Mouse (Mus musculus) ES-CJ7 (cell line): ENCODE measurements around the gene Keap1.

Experiments
- DNase-seq: peaks from one replicate; pipeline ENCODE4 v3.0.0; 2011; ENCODE audit warnings: low read depth, low spot score

The Keap1 gene

DNA sequence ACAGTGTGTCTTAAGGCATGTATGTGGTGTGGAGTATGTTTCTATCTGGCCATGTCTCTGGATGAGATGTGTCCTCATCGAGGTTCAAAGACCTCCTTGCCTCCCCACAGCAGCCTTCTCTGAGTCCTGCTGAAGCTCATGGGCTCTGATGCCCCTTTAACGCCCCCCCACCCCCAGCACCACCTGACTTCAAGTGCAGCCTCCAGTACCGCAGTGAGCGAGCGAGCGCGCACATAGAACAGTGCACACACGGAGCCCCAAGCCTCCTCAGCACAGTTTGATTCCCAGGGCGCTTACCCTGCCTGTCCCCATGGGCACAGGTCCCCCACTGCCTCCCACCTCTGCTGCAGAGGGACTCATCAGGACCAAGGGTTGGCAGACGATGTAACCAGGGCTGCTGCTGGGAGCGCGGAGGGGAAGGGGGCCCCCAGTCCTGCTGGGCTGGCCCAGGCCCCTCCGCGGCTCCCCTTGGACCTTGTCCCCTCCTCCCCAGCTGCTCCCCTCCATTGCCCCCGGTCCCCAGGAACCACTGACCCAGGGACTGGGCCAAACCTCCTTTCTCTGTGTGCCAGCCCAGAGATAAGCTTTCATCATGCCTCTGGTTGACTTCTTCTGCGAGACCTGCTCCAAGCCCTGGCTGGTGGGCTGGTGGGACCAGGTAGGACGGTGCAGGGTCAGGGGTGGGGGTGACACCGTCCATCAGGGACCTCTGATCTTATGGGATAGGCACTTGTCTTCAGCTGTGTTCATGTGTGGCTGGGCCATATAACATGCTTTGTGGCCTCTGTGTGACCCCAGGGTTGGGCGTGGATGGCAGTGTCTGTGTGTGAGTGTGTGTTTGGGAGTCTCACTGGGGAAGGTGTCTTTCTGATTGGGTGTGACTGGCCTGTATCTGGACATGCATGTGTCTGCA is 42.4 kb downstream of the Keap1 start:
- DNase-seq = no peak

DNA sequence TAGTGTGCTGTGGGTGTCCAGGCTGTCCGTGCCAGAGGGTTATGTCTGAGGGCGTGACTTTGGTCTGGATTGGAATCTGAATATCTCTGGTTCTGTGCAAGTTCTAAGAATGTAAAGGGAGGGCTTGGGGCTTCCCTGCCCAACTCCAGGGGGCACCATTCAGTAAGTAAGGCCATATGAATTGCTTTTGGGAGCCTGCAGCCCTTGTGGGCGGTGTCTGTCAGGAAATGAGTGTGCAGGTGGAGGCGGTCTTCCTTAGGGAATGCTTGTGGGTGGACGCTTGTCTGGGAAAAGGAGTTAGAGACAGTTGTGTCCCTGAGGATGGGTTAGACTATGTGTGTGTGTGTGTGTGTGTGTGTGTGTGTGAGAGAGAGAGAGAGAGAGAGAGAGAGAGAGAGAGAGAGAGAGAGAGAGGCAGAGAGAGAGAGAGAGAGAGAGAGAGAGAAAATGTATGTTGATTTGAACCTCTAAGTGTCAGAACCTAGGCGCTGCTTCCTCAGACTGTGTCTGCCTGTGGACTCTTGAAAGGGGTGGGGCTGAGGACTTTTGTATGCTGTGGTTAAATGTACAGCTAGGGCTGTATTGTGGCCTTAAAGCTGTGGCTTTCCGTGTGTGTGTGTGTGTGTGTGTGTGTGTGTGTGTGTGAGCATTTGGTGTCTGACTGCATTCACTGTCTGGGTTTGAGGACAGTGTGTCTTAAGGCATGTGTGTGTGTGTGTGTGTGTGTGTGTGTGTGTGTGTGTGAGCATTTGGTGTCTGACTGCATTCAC is 43.2 kb downstream of the Keap1 start:
- peak; percentile 39 for DNase-seq

DNA sequence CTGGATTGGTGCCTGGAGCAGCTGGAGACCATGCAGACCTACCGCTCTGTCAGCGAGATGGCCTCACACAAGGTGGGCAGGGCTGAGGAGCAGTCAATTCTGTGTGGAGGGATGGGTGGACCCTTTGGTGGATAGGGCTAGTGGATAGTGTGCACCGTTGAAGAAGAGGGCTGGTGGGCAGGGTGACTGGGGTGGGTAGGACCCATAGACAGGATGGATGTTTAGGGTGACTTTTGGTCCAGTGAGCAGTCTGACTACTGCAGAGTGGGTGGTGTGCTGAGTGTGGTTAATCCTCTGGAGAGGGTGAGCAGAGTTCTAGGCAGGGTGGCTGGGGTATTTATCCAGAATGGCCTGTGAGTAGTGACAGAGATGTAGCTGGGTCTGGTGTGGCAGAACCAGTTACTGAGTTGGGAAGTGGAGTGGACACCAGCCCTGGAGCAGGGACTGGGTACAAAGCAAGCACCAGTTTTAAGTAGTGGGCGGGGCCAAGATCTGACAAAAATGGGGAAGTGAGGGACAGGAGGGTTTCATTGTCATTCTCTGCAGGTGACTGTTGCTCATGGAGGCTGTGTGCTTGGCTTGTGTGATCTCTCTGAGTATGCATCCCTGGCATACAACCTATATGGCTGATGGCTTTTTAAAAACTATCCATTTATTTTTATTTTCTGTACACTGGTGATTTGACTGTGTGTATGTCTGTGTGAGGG is 44.2 kb downstream of the Keap1 start:
- DNase-seq = no peak

DNA sequence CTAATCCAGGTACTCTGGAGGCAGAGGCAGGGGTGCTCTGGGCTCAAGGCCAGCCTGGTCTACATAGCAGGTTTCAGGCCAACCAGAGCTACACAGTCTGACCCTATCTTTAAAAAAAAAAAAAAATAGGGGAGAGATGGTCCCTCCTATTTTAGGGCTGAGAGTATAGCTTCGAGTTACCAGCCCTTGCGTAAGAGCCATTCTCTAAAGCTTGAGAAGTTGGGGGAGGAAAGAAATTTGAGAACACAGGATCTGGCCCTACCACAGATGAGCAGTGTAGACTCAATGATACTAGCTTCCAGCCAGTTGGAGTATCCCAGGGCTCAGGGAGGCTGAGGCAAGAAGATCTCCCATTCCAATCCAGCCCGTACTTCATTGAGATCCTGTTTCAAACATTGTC is 45.4 kb downstream of the Keap1 start:
- DNase-seq = no peak

DNA sequence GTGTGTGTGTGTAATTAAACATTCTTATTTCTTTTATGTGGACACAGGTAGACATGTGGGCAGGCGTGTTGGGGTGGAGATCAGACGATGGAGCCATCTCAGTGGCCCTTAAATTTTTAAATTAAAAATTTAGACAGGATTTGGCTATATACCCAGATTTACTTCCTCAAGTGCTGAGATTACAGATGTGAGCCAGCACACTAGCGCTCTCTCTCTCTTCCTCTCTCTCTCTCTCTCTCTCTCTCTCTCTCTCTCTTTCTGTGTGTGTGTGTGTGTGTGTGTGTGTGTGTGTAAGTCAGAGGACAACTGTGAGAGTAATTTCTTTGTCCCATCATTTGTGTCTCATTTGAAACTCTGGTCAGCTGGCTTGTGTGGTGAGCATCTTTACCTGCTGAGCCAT is 48.5 kb downstream of the Keap1 start:
- DNase-seq = no peak

DNA sequence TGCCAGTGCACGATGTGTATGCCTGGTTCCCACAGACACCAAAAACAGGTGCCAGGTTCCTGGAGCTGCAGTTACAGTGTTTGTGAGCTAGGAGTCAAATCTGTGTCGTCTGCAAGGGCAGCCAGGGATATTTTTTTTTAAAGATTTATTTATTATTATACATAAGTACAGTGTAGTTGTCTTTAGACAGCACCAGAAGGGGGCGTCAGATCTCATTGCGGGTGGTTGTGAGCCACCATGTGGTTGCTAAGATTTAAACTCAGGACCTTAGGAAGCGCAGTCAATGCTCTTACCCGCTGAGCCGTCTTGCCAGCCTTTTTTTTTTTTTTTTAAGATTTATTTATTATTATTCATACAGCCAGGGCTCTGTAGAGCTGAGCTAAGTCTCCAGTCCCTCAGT is 49.3 kb downstream of the Keap1 start:
- peak; percentile 76 for DNase-seq

DNA sequence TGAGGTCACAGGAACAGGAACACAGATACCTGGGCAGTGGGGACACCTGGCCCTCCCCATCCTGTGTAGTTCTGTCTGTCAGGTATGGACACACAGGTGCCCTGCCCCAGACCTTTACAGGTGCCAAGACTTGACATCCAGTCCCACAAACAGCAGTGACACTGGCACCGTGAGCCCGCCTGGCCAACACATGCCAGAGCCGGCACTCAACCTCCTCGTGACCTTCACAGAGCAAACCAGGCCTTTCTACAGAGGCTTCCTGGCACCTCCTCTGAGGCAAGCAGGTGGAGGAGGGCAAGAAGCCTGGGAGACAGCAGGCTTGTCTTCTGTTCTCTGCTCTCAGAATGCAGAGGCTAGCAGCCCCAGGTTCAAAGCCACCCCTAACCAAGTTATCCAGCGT is 53.7 kb downstream of the Keap1 start:
- DNase-seq = no peak

DNA sequence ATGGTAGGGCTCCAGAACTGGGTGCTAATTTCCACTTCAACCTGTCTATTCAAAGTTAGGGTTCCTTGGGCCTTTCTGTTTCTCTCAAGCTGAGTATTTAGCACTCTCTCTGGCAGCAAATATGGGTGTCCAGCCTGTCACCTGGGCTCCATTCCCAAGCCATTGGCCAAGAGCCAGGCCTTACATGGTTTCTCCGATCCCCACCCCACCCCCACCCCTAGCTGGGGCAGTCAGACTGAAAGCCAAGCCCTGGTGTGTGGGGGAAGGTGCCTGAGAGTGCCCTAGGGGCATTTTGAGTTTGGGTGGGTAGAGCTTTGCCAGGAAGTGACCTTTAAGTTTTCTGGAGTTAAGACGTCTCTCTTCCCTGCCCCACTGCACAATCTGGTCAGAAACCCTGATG is 54.4 kb downstream of the Keap1 start:
- no peak for DNase-seq

DNA sequence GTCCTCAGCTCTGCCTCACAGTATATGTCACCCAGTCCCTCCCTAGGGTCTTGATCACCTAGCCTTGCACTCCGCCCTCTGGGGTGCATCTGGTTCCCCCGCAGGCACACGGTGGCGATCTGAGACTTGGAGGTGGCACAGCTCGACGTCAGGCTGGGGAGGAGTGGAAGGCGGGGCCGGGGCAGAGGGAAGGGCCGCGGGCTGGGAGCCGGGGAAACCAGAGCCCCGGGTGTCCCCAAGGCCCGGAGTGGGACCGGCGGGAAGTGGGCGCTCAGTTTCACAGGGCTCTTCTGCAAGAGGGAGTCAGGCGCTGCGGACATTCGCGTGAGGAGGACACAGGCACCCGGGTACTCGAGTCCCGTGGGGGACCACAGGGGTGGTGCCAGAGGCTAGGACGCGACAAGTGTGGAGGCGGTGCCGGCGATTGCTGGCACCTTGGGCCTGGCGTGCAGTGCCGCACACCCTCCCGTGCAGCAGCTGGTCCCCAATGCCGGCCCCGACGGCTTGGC is 55.2 kb downstream of the Keap1 start:
- no peak for DNase-seq

DNA sequence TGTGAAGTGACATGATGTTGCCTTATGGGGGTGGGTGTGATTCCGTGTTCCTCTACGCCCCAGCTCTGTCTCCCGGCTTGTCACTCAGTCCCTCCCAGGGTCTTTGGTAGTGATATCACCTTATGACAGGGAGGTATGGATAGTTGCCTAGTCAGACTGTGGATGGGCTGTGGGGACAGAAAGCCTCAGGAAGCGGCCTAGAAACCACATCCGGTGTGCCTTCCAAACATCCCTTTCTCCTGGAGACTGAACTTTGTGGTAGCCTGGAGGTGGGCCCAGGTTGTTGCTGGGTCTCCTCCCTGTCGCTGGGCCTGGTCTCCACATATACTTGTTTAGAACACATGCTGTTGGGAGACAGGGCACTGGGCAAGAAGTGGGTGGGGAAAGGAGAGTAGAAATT is 55.7 kb downstream of the Keap1 start:
- DNase-seq = no peak

DNA sequence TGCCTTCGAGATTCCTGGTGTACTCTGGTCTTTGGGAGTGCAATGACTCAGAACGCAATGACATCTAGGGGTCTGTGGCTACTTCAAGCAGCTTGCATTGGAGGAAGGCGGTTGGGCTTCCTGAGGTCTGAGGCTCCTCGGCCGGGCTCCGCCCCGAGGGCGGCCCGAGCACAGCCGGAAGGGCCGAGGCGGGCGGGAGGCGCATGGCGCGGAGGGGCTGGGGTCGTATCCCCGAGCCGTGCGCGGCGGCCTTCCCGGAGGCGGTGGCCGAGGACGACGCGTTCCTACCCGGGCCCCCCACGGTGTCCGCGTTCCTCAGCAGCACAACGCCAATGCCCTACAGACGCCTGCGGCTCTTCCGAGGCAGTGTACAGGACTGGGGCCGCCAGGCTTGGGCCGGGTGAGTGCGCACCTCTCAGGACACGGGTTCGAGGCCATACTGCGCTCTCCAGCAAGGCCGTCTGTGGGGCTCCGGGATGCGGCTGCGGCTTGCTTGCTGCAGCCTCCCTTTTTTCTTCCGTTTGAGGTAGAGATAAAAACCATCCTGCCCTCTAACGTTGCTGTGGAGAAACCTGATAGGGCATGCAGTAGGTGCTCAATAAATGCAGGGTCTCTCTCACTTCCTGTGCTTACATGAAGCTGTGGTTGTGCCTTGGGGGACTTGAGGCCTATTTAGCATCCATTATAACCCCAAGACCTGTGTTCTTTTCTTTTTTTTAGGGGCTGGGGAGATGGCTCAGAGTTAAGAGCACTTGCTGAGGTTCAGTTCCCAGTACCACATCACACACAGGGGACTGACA is 57.5 kb downstream of the Keap1 start:
- DNase-seq = peak; percentile 63

DNA sequence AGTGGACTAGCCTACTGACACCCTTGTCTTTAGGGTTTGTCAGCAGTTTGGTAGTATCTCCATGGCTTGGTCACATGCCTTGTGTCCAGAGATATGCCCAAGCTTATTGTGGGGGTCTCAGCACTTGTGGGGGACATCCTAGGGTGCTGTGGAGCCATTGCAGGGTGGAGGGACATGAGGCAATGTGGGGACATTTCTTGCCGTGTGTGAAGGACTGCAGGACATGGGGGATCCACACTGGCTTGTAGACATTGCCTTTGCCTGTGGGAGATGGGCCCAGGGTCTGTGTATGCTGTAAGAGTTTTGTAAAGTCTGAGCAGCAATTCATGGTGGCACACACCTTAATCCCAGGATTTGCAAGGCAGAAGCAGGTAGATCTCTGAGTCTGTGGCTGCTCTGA is 58.3 kb downstream of the Keap1 start:
- no peak for DNase-seq

DNA sequence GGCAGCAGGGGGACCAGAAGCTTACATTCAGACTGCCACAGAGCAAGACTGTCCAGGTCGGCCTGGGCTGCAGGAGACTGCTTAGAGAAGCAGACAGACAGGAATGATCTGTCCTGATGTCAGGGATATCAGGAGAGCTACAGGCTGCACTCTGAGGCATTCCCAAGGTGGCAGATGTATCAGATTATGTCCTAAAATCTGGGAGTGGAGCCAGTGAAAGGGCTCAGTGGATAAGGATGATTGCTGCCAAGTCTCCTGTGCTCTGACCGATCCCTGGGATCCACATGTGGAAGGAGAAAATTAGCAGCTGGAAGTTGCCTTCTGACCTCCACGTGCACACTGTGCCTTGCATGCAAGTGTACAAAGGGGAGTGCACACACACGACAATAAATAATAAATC is 58.8 kb downstream of the Keap1 start:
- no peak for DNase-seq
